Mouse (Mus musculus) ES-E14 (cell line): ENCODE results near the gene Cga.

Source experiments
- CHD2 ChIP-seq: IDR thresholded peaks from 2 replicates; pipeline ENCODE4 v1.6.1; 2014; ENCODE audit warnings: mild to moderate bottlenecking, low read depth, low read length, inconsistent platforms
- MAFK ChIP-seq: IDR thresholded peaks from 2 replicates; pipeline ENCODE4 v1.6.1; 2014; ENCODE audit warnings: mild to moderate bottlenecking, low read depth, low read length, inconsistent platforms; ENCODE audit not compliant: insufficient read depth
- ZC3H11A ChIP-seq: IDR thresholded peaks from 2 replicates; pipeline ENCODE4 v1.6.1; 2012; ENCODE audit warnings: low read depth, mild to moderate bottlenecking, inconsistent platforms, low read length, borderline replicate concordance
- ZNF384 ChIP-seq: IDR thresholded peaks from 2 replicates; pipeline ENCODE4 v1.6.1; 2012; ENCODE audit warnings: low read depth, low read length, inconsistent platforms

DNA sequence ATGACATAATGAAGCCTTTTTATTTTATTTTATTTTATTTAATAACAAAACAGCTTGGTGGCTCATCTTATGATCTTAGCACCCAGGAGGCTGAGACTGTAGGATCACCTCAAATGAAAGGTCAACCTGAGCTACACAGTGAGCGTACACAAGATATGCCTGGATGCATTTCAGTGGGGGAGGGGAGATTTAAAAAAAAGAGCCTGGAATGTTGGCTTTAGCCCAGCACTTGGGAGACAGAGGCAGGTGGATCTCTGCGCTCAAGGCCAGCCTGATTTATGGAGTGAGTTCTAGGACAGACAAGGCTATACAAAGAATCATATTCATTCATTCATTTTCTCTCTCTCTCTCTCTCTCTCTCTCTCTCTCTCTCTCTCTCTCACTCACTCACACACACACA, 43.4 kb upstream of the Cga start:
- TF ChIP-seq ZNF384 = peak; percentile 92
- no peak for TF ChIP-seq CHD2
- TF ChIP-seq MAFK = no peak
- no peak for TF ChIP-seq ZC3H11A
